Mouse (Mus musculus): ENCODE results near the gene Sap30. TPM values are rescaled to one million over a fixed set of nuclear protein-coding genes. Genes with fewer than 3 reads are reported as not detected.
"Not testable (repeated sequence)": the region's sequence is repeated elsewhere in the genome, so short reads cannot be mapped to it uniquely, and the experiment has no call there.

Gene Sap30
- polyA plus RNA-seq, 1 experiment from 2014 or later: 37.4 TPM

DNA sequence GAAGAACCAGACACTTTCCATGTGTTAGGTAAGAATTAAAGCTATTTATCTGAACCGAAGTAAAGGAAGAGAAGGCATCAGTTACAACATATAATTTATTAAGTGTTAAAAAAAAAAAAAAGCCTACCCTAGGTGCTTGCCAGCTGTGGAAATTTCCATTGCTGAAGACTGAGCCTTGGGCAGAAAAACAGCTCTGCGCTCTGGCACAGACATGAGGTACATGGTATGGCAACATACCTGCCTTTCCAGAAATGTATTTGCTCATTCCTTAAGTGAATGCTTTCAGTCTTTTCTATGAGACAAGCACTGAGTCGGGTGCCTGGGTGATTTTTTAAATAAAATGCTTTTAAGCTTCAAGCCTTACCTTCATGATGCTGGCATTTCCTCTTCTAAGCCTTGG, 29.7 kb downstream of the Sap30 start:
- Histone ChIP-seq H3K9ac (no peak overlapping the region), H3K27ac (no peak overlapping the region), H3K4me1 (no peaks in the 10 kb centered on the region), H3K27me3 (replicated peaks) (no peaks in the 10 kb centered on the region), H3K9me3 (no peaks in the 10 kb centered on the region), H3K4me3 (replicated peaks) (no peak overlapping the region), H3K4me2 (no peak overlapping the region), H3K36me3 (no peaks in the 10 kb centered on the region)
- no peak for ATAC-seq (ENCODE audit: insufficient read depth, low FRiP score, low read depth)
- WGBS: 72% methylated on average over 3 of the region's 3 CpGs

DNA sequence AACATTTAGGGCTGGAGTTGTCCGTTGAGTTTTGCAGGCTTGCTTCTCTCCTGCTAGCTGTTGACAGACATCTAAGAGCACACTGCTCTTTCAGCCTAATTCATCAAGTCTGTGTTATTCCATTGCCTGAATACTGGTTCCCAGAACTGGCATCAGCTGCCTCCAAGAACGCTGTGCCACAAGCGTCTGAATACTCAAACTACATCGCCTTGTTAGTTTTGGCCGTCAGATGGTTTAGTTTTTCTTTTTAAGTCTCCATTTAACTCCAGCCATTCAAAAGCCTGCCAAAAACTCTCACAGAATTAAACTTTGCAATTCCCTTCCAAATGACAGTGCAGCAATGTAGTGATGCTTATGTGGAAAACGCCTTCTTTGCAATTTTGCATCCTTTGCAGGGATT, 30.5 kb downstream of the Sap30 start:
- ATAC-seq (ENCODE audit: insufficient read depth, low FRiP score, low read depth): no peak
- Histone ChIP-seq H3K27ac (no peak overlapping the region), H3K9ac (no peak overlapping the region), H3K4me3 (replicated peaks) (no peak overlapping the region), H3K27me3 (replicated peaks) (no peaks in the 10 kb centered on the region), H3K4me2 (no peak overlapping the region), H3K9me3 (no peaks in the 10 kb centered on the region), H3K36me3 (no peaks in the 10 kb centered on the region), H3K4me1 (no peaks in the 10 kb centered on the region)
- 74% methylated on average over 6 of the region's 6 CpGs for WGBS

DNA sequence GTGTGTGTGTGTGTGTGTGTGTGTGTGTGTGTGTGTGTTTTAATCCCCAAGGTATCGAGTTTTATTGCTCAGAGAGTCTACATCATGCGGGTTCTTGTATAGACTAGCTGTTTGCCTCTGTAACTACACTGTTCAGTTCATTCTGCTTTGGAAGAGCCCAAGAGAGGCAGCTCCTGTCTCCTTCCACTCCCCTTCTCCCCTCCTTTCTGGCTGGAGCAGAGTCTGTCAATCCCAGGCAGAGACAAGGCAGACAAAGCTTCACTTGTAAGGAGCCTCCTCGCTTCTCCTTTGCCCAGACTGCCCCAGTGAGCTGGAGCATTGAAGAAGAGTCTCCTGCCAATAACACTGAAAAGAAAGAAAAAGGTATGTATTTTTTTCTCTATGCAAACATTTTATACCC, 31.9 kb downstream of the Sap30 start, which contains the start of gene Scrg1:
Scrg1 (plus strand) TSS at position 159 of the 400 bp plus-strand sequence.
- no peak within 1 kb of the TSS for H3K9ac ChIP-seq
- 69% methylated on average over 3 of the region's 3 CpGs for WGBS
- H3K4me2 ChIP-seq: no peak within 1 kb of the TSS
- H3K4me1 ChIP-seq: no peaks in the 10 kb centered on the region
- no peaks in the 10 kb centered on the region for H3K36me3 ChIP-seq
- H3K9me3 ChIP-seq: no peaks in the 10 kb centered on the region
- no peak within 1 kb of the TSS for H3K27ac ChIP-seq
- no peak for ATAC-seq (ENCODE audit: insufficient read depth, low FRiP score, low read depth)
- H3K27me3 ChIP-seq (replicated peaks): no peaks in the 10 kb centered on the region
- H3K4me3 ChIP-seq (replicated peaks): no peak within 1 kb of the TSS

DNA sequence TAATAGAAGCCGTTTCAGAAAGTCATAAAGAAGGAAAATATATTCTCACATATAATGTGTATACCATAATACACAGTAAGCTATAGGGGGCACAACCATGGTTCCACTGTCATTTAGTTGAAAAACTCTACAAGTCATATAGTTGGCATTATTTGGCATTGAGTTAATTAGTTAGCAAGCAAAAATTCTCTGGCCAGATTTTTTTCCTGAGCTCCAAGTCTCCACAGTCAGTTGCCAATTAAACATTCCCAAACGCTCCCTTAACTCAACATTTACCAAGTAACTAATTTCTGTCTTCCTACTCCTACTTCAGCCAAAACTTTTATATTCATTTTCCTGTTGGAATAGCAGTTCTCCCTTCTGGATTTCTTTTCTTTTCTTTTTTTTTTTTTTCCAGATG, 34.3 kb downstream of the Sap30 start:
- no peak overlapping the region for H3K27ac ChIP-seq
- no peak overlapping the region for H3K4me2 ChIP-seq
- no peaks in the 10 kb centered on the region for H3K27me3 ChIP-seq (replicated peaks)
- no peaks in the 10 kb centered on the region for H3K36me3 ChIP-seq
- no peak overlapping the region for H3K4me3 ChIP-seq (replicated peaks)
- H3K9me3 ChIP-seq: no peaks in the 10 kb centered on the region
- no peaks in the 10 kb centered on the region for H3K4me1 ChIP-seq
- no peak overlapping the region for H3K9ac ChIP-seq
- ATAC-seq (ENCODE audit: insufficient read depth, low FRiP score, low read depth): no peak
- 87% methylated on average over 2 of the region's 2 CpGs for WGBS

DNA sequence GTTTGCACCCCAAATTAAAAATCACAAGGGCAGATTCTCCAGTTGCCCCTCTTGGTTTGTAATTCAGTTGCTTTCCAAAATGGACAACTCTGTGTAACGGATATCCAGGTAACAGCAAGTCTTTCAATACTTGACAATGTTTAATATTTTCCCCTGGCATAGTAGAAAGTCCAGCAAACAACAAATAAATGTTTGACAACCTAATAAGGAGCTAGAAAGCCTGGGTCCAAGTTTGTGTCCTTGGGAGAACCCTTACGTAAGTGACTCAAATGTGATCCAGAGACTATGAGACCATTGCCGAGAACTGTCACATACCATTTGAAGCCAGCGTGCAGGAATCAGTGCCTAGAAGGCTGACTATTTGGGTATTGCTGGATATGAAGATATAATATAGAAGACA, 35.8 kb downstream of the Sap30 start:
- no peaks in the 10 kb centered on the region for H3K36me3 ChIP-seq
- H3K4me3 ChIP-seq (replicated peaks): no peak overlapping the region
- H3K4me1 ChIP-seq: no peaks in the 10 kb centered on the region
- no peak for ATAC-seq (ENCODE audit: insufficient read depth, low FRiP score, low read depth)
- no peaks in the 10 kb centered on the region for H3K9me3 ChIP-seq
- H3K9ac ChIP-seq: no peak overlapping the region
- no peak overlapping the region for H3K4me2 ChIP-seq
- 92% methylated on average over 4 of the region's 4 CpGs for WGBS
- H3K27me3 ChIP-seq (replicated peaks): no peaks in the 10 kb centered on the region
- H3K27ac ChIP-seq: no peak overlapping the region

GRCm38 (mm10) chr8:57450726-57451125, 36.9 kb downstream of the Sap30 start:
- H3K9ac ChIP-seq: no peak overlapping the region
- no peaks in the 10 kb centered on the region for H3K9me3 ChIP-seq
- ATAC-seq (ENCODE audit: insufficient read depth, low FRiP score, low read depth): no peak
- no peak overlapping the region for H3K27ac ChIP-seq
- WGBS: 79% methylated on average over 7 of the region's 7 CpGs
- H3K27me3 ChIP-seq (replicated peaks): no peaks in the 10 kb centered on the region
- no peak overlapping the region for H3K4me2 ChIP-seq
- H3K4me1 ChIP-seq: no peaks in the 10 kb centered on the region
- no peaks in the 10 kb centered on the region for H3K36me3 ChIP-seq
- no peak overlapping the region for H3K4me3 ChIP-seq (replicated peaks)

- not testable (repeated sequence) for H3K9me3 ChIP-seq; H3K36me3 ChIP-seq; H3K4me2 ChIP-seq; H3K27me3 ChIP-seq (replicated peaks); ATAC-seq (ENCODE audit: insufficient read depth, low FRiP score, low read depth); H3K27ac ChIP-seq; H3K4me1 ChIP-seq; H3K4me3 ChIP-seq (replicated peaks); H3K9ac ChIP-seq
- WGBS: 86% methylated on average over 4 of the region's 5 CpGs
These were observed 41.8 kb downstream of the Sap30 start for GRCm38 (mm10) chr8:57445901-57446300.

GRCm38 (mm10) chr8:57443289-57443688, 44.4 kb downstream of the Sap30 start:
- 55% methylated on average over 4 of the region's 4 CpGs for WGBS
- Histone ChIP-seq H3K27me3 (replicated peaks) (no peaks in the 10 kb centered on the region), H3K27ac (no peak overlapping the region), H3K36me3 (no peaks in the 10 kb centered on the region), H3K4me3 (replicated peaks) (no peak overlapping the region), H3K4me1 (no peaks in the 10 kb centered on the region), H3K4me2 (no peak overlapping the region), H3K9ac (no peak overlapping the region), H3K9me3 (no peaks in the 10 kb centered on the region)
- no peak for ATAC-seq (ENCODE audit: insufficient read depth, low FRiP score, low read depth)

GRCm38 (mm10) chr8:57441556-57441955, 46.1 kb downstream of the Sap30 start:
- Histone ChIP-seq H3K4me2 (no peak overlapping the region), H3K9ac (no peak overlapping the region), H3K4me1 (0 out of 2 replicates have a peak, but pooled peaks cover 3% of the 10 kb centered on the region), H3K27ac (no peak overlapping the region), H3K9me3 (no peaks in the 10 kb centered on the region), H3K27me3 (replicated peaks) (no peaks in the 10 kb centered on the region), H3K4me3 (replicated peaks) (no peak overlapping the region), H3K36me3 (no peaks in the 10 kb centered on the region)
- no peak for ATAC-seq (ENCODE audit: insufficient read depth, low FRiP score, low read depth)
- WGBS: 80% methylated on average over 5 of the region's 5 CpGs

DNA sequence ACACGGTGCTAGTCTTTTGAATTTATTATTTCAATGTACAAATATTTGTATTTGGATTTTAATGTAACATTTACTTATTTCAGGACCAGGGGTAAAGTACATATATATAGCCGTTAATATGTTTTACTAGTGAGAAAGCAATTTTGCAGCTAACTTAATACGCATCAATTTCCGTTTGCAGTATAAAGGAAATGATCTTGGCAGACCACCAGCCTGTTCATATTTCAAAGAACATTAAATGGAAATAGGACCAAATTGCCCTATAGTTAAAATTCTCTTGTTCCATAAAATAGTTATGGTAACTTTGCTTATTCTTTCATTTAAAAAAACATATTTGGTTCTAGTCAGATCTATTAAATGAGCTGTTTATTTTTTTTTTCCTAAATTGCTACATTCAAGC, 46.5 kb downstream of the Sap30 start:
- Histone ChIP-seq H3K9me3 (no peaks in the 10 kb centered on the region), H3K4me2 (no peak overlapping the region), H3K27ac (no peak overlapping the region), H3K4me3 (replicated peaks) (no peak overlapping the region), H3K4me1 (0 out of 2 replicates have a peak, but pooled peaks cover 3% of the 10 kb centered on the region), H3K9ac (no peak overlapping the region), H3K27me3 (replicated peaks) (no peaks in the 10 kb centered on the region), H3K36me3 (no peaks in the 10 kb centered on the region)
- ATAC-seq (ENCODE audit: insufficient read depth, low FRiP score, low read depth): no peak
- 56% methylated on average over 4 of the region's 4 CpGs for WGBS

DNA sequence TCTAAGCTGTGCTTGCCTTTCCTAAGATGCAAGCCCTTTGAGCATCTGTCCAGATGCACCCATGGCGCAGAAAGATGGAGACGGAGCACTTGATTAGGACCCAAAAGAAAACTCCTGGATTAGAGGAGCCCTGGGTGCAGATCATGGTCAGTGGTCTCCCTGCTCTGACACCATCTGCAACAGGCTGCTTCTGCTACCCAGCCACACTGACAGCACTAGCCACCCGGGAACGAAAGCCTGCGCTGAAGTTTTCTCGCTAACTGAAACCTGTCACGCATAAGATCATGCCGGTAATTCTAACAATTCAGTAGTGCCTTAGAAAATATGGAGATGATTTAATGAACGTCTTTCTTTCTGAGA, 51.2 kb downstream of the Sap30 start:
- ATAC-seq (ENCODE audit: insufficient read depth, low FRiP score, low read depth): no peak
- no peak overlapping the region for H3K27ac ChIP-seq
- H3K4me3 ChIP-seq (replicated peaks): no peak overlapping the region
- no peak overlapping the region for H3K9ac ChIP-seq
- H3K9me3 ChIP-seq: no peaks in the 10 kb centered on the region
- no peak overlapping the region for H3K4me2 ChIP-seq
- no peaks in the 10 kb centered on the region for H3K36me3 ChIP-seq
- 89% methylated on average over 9 of the region's 9 CpGs for WGBS
- H3K4me1 ChIP-seq: 0 out of 2 replicates have a peak, but pooled peaks cover 3% of the 10 kb centered on the region
- H3K27me3 ChIP-seq (replicated peaks): no peaks in the 10 kb centered on the region

- no peak overlapping the region for H3K4me2 ChIP-seq
- H3K27me3 ChIP-seq (replicated peaks): no peaks in the 10 kb centered on the region
- no peak overlapping the region for H3K27ac ChIP-seq
- H3K9me3 ChIP-seq: no peaks in the 10 kb centered on the region
- no peak for ATAC-seq (ENCODE audit: insufficient read depth, low FRiP score, low read depth)
- H3K4me1 ChIP-seq: 0 out of 2 replicates have a peak, but pooled peaks cover 3% of the 10 kb centered on the region
- no peak overlapping the region for H3K9ac ChIP-seq
- H3K36me3 ChIP-seq: no peaks in the 10 kb centered on the region
- WGBS: 54% methylated on average over 18 of the region's 18 CpGs
- H3K4me3 ChIP-seq (replicated peaks): no peak overlapping the region
These were observed 51.8 kb downstream of the Sap30 start for GRCm38 (mm10) chr8:57435768-57436436.

- 0 out of 2 replicates have a peak, but pooled peaks cover 5% of the 10 kb centered on the region for H3K4me1 ChIP-seq
- no peak overlapping the region for H3K4me3 ChIP-seq (replicated peaks)
- ATAC-seq (ENCODE audit: insufficient read depth, low FRiP score, low read depth): no peak
- no peak overlapping the region for H3K9ac ChIP-seq
- H3K4me2 ChIP-seq: no peak overlapping the region
- H3K27ac ChIP-seq: no peak overlapping the region
- peaks cover 3% of the 10 kb centered on the region; the same call in 1 of the 2 replicates for H3K27me3 ChIP-seq (replicated peaks)
- WGBS: 77% methylated on average over 5 of the region's 5 CpGs
- H3K9me3 ChIP-seq: no peaks in the 10 kb centered on the region
- no peaks in the 10 kb centered on the region for H3K36me3 ChIP-seq
These were observed 54.9 kb downstream of the Sap30 start for GRCm38 (mm10) chr8:57432802-57433201.

Measured in stomach, embryonic 15.5 days (tissue).